Mouse (Mus musculus): ENCODE measurements around the gene Pdlim3.
"Not testable (repeated sequence)": the region's sequence is repeated elsewhere in the genome, so short reads cannot be mapped to it uniquely, and the experiment has no call there.

Pdlim3 gene

GRCm38 (mm10) chr8:45885202-45885685 lies at the start of gene Pdlim3:
Gene Pdlim3 (plus strand): TSS chr8:45885461.
- no peak for DNase-seq

GRCm38 (mm10) chr8:45843306-45843705 lies 42.0 kb upstream of the Pdlim3 start:
- DNase-seq, result no peak

DNA sequence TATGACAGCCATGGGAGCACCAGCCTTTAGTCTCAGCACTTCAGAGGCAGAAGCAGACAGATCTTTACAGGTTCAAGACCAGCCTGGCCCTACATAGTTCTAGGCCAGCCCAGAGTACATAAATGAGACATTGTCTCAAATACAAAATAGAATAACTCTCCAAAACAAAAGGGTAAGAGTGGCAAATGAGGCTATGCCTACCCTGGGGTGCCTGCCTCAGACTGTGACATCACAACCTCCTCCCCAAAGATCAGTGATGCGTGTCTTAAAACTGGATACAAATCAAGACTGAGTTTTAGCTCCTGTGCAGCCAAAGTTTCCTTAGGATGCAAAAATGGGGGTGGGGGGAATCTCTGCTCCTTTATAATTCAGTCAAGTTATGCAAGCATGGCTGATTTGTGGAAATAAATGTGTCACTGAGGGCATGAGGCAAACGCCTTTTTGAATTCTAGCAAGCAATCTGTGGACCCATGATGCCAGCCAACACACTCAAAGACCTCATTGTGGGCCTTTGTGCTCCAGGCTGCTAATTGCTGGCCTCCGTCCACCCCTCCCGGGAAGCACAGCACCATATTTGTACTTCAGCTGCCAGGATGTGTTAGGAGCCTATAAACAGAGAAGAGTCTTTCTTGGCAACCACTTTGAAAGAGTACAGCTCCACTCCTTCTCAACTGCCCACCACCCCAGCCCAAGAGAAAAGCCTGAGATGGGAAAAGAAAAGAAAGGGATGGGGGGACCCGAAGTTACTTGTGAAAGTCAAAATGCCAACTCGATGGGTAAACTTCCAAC lies 41.0 kb upstream of the Pdlim3 start:
- DNase-seq, result peak; percentile 21

GRCm38 (mm10) chr8:45844911-45845481 lies 40.3 kb upstream of the Pdlim3 start:
- DNase-seq, result no peak

- DNase-seq, result no peak
These were observed 39.4 kb upstream of the Pdlim3 start for GRCm38 (mm10) chr8:45845906-45846305.

DNA sequence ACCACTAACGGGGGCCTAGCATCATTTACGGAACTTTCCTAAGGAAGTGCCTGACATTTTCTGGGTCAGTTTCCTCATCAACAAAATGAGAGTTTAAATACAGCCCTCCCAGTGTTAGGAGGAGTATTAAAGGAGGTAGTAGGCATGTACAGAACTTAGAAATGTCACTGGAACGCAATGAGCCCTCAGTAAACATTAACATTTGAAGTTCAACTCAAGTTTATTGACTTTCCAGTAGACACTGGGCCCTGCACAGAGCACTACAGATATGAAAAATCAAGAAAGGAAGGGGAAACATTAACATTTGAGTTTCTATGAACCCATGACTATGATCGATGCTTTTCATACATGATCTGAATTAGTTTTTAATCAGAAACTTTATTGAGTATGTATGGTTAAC lies 30.1 kb upstream of the Pdlim3 start:
- no peak for DNase-seq

- no peak for DNase-seq
These were observed 27.5 kb upstream of the Pdlim3 start for GRCm38 (mm10) chr8:45857734-45858133.

- DNase-seq, result no peak
These were observed 26.9 kb upstream of the Pdlim3 start for GRCm38 (mm10) chr8:45858391-45858790.

DNA sequence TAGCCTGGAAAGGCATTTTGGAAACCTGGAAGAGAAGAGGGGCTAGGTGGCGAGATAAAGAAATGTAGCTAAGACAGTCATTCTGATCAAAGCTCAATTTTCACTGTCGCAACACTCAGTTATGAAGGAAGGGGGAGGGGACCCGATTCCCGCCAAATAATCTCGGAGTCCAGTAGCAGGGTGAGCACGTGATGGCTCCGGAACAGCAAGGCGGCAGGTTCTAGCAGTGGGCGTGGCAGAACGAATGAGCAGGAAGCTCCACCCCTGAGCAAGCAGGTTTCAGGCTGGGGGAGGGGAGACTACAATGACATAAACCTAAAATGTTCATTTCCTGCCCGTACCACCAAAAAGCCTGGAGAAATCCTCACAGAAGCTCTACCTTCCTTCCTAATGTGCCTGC lies 13.7 kb upstream of the Pdlim3 start:
- not testable (repeated sequence) for DNase-seq

- no peak for DNase-seq
These were observed 13.2 kb upstream of the Pdlim3 start for GRCm38 (mm10) chr8:45872077-45872476.

- peak; percentile 13 for DNase-seq
These were observed 10.2 kb upstream of the Pdlim3 start for GRCm38 (mm10) chr8:45874945-45875626.

DNA sequence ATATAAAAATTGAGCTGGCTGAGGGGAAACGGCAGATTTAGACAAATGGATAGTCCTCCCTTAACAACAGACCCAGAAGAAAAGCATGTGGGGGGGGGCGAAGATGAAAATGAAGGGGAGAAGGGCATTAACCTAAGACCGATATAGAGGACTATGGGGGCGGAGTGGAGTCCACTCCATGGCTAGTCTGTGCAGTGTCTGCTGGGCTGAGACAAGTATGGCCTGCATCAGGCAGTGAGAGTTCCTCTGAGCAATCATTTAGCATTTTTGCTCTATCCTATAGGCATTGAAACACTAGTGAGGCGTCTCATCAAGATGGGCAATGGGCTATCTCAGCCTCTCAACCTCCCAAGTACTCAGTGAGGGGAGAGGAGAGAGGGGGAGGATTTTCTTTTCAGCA lies 8.9 kb upstream of the Pdlim3 start:
- no peak for DNase-seq

DNA sequence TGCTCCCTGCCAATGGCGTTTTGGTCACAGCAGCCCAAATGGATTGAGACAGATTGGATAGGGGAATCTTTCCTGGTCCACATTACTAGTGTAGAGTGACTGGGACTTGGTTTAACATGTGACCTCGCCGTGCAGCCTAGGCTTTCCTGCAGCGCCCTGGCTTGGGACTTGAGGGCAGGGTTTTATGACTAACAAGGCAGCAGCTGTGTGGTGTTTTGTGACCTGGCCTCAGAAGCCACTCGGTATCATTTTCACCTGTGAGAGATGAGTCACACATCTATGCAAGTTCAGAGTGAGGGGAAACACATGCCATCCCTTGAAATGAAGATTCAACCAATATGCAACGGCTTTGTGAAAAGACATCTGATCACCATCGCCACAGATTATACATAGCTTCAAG lies 7.6 kb upstream of the Pdlim3 start:
- DNase-seq, result no peak

- no peak for DNase-seq
These were observed 4.8 kb upstream of the Pdlim3 start for GRCm38 (mm10) chr8:45880457-45880856.

GRCm38 (mm10) chr8:45881726-45882125 lies 3.5 kb upstream of the Pdlim3 start:
- no peak for DNase-seq

- DNase-seq, result no peak
These were observed 1.5 kb upstream of the Pdlim3 start for GRCm38 (mm10) chr8:45883793-45884192.

- DNase-seq, result no peak
These were observed 709 bp upstream of the Pdlim3 start for GRCm38 (mm10) chr8:45884552-45884951.

DNA sequence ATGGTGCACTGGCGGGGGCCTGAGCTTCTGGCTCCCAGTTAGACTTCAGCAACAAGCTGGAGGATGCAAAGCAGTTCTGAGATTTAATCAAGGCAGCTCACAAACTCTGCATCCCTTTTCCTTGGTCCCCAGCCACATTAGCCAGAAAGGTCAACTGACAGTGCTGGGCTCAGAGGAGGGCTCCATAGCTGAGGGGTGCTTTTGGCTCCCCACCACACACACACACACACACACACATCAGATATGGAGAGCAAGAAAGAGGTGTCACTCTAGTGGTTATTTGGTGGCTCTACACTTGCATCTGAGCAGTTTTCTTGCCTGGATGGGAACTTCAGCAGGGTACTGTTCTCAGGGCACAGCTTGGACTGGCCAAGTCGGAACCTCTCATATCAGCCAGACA lies 514 bp downstream of the Pdlim3 start:
- DNase-seq, result no peak

DNA sequence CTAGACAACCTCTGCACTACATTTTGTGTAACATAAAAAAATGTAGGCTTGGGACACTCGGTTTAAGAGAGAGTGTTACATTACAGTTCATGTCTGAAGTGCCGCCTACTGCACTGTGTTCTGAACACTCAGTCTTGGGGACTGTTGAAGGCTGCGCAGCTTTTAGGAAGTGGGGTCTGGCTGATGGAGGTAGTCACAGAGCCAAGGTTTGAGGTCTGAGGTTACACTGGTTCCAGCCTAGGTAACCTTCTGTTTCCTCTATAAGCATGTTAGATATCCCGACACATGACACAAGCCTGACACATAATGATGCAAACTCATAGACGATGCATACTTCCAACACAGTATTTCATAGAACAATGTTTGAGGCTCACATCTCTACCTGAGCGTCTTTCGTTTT lies 4.5 kb downstream of the Pdlim3 start:
- no peak for DNase-seq

GRCm38 (mm10) chr8:45896590-45896989 lies 11.3 kb downstream of the Pdlim3 start:
- DNase-seq, result no peak

DNA sequence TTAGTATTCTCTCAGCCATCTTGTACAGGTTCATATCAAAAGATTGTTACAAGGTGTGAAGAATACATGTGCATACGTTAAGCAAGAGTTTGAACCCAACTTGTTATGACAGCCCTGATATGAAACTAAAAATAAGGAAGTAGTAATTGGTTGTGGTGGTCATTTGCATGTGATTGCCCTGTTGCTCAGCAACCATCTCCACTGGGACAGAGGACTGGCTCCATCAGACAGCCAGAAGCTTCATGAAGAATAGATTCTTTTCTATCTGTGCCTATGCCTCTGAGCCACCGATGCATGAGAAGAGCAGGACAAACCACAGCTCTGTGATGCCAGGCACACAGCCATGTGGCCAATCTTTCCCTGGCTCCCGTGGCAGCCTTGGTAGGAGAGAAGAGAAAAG lies 14.5 kb downstream of the Pdlim3 start:
- no peak for DNase-seq

DNA sequence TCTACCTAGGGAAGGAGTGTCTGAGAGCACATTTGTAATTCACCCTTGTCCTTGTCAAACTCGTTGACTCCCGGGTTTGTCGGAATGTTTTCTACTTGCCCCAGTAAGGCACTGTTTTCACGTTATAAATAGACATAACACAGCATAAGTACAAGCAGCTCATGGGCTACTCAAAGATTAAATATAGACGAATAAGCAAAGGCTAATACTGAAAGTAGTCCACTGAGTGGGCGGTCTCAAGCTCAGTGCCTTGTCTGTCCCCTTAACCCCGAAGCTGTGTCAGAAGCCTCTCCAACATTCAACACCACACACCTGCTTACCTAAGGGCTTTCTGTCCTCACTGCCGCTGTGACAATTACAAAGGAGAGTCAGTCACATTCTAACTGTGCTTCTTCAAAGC lies 16.4 kb downstream of the Pdlim3 start:
- DNase-seq, result no peak

GRCm38 (mm10) chr8:45903659-45904058 lies 18.4 kb downstream of the Pdlim3 start:
- DNase-seq, result no peak

All from cerebellum, adult 8-10 months (tissue).